Mouse (Mus musculus): ENCODE results near the gene Ctnna2. TPM values are rescaled to one million over a fixed set of nuclear protein-coding genes. Genes with fewer than 3 reads are reported as not detected.

Gene Ctnna2
- 0.11 and 0.18 TPM in 2 replicates for polyA plus RNA-seq (2012; rRNA removed; ENCODE audit: low replicate concordance)

DNA sequence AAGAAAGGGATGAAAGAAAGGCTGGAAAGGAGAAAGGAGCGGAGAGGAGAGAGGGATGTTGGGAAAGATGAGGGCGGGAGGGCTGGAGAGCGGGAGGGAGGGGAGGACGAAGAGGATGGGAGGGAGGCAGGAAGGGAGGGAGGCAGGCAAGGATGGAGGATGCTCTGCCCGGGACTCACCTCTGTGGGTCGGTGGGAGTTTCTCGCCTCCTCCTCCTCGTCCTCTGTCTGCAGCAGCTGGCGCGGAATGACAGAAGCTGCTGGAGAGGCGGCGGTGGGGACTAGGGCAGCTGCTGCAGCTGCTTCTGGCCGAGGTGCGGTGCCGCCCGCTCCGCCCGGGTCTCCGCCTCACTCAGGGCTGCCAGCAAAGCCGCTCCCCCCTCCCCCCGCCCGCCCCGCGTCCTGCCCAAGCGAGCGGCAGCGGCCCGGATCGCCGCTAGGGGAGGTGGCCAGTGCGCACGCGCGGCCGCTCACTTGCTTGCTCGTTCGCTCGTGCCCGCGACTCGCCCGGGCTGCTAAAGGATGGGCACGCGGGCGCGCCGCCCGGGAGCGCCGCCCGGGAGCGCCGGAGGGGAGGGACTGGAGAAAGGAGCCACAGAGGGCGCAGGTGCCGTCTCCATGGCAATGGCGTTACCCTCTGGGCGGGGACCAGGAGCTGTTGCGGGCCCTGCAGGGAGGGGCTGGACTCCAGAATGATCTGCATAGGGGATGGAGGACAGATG is at the start of gene Ctnna2:
Gene Ctnna2, minus strand, starts transcription at position 459 of the 721 bp plus-strand sequence.

DNA sequence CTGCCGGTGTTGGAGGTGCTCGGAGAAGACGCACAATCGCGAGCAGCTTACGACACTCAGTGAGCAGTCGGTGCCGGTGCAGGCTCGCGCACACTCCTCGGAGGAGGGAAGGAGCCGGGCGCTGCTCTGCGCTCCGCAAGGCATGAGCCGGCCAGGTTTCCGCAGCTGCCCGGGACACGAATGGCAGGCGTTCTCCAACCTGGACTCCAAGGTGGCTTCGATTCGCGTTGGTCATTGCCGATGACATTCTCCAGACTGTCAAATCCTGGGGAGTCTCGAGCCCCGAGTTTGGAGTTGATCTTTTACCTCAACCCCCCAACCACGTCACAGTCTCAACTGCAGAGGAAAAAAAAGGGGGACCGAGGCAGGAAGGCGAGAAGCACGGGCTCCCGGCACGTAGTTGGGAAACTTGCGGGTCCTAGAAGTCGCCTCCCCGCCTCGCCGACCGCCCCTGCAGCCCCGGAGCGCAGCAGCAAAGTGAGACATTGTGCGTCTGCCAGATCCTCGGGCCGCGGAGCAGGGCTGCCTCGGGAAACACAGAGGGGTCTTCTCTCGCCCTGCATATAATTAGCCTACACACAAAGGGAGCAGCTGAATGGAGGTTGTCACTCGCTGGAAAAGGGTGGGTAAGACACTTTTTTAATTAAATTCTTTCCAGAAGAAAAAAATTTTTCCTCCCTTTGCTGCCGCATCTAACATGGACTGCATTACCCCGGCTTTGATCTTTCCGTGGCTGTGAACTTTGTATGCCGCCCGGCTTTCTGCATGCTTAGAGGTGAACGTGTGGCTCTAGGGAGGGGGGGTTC is 736.7 kb downstream of the Ctnna2 start, which contains the start of gene Lrrtm1:
Gene Lrrtm1, plus strand, starts transcription at position 89 of the 806 bp plus-strand sequence.

Measured in duodenum, adult 2 months (tissue).